In the genomic region with DNA sequence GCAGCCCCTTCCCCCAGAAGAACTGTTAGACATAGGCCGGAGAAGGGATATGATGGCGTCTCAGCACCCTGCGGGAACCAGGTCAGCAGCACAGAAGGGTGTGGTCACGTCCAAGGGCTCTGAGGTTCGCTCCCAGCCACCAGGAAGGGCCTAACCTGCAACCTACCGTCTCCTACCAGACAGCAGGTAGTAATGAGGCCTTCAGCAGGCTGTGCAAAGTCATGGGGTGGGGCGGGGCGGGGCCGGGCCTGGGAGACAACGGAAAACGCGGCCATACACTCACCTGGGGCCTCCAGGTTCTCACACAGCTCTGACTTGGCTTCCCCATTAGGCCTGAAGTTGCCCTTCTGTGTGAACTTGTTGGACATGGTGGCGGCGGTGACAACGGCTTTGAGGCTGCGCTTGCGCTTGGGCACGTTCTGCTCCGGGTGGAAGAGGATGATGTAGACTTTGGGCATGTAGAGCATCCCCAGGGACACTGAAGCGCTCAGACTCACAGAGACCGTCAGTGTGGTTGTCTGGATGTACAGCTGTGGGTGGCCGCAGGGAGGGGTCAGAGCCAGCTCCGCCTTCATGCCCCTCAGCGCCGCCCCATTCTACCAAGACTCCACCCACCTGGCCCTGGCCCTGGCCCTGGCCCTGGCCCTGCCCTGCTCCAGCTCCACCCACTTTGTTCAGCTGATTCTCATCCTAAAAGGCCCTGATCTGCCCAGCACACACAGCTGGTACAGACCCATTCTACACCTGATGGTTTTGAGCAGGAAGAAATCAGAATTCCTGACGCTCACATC, we compare ENCODE assay signal across 18 mouse cellular contexts.
DNase-seq lines count a peak whose midpoint lies in the region; ATAC-seq and TF ChIP-seq lines count a peak whose summit lies in the region.
"Had no signal": no experiment of that assay in that cellular context is flagged by ENCODE, and none has a peak within 500 bp of the region (broad histone marks: within the 10 kb centered on the region; RNA-seq: fewer than 3 reads in every experiment).

No protein-coding gene starts in this region.

- H3K4me1 ChIP-seq in midbrain, embryonic 12.5 days: peaks cover 37% of the 10 kb centered on the region
- no peaks in the 10 kb centered on the region for H3K4me1 ChIP-seq in midbrain, postnatal 0 days (ENCODE audit: insufficient read depth, low read length)
- H3K4me1 ChIP-seq in intestine, embryonic 16.5 days (ENCODE audit: control insufficient read depth, insufficient read depth, low read length): no peaks in the 10 kb centered on the region
- H3K4me1 ChIP-seq in liver, embryonic 11.5 days (replicated peaks; ENCODE audit: control insufficient read depth, insufficient read depth, low read length): no peaks in the 10 kb centered on the region
- H3K4me1 ChIP-seq: liver, embryonic 15.5 days had no signal

- peaks cover 11% of the 10 kb centered on the region; the same call in 1 of the 2 replicates for H3K27me3 ChIP-seq in midbrain, embryonic 12.5 days
- H3K27me3 ChIP-seq in midbrain, postnatal 0 days (ENCODE audit: insufficient read depth, low read length): no peaks in the 10 kb centered on the region
- 0 out of 2 replicates have a peak, but pooled peaks cover 3% of the 10 kb centered on the region for H3K27me3 ChIP-seq in intestine, embryonic 16.5 days (replicated peaks; ENCODE audit: control insufficient read depth, insufficient read depth, low read length)
- H3K27me3 ChIP-seq in liver, embryonic 11.5 days (replicated peaks; ENCODE audit: control insufficient read depth, insufficient read depth, low read length): no peaks in the 10 kb centered on the region; the same call in 1 of the 2 replicates

- H3K27ac ChIP-seq in midbrain, embryonic 12.5 days (replicated peaks): 0 out of 2 replicates have a peak overlapping the region, but pooled peaks have one; percentile 69
- no peak overlapping the region for H3K27ac ChIP-seq in midbrain, postnatal 0 days (ENCODE audit: low read depth, low read length)
- H3K27ac ChIP-seq in intestine, embryonic 16.5 days (ENCODE audit: low read length): peak overlapping the region; percentile 37; the same call in 1 of the 2 replicates
- no peak overlapping the region for H3K27ac ChIP-seq in liver, embryonic 11.5 days (ENCODE audit: low read depth, low read length)
- H3K27ac ChIP-seq: gastrocnemius, adult 2 months; liver, embryonic 15.5 days; macrophage; stomach, postnatal 0 days had no signal

- peak; percentile 31 for DNase-seq in cerebellum, adult 9-10 months
- DNase-seq in cerebellum, postnatal 10 days: no peak
- no peak for DNase-seq in midbrain, postnatal 0 days (ENCODE audit: low spot score)
- peak; percentile 73 for DNase-seq in ZHBTc4 (ENCODE audit: low read depth, low spot score)
- DNase-seq in liver, embryonic 11.5 days (ENCODE audit: low spot score): no peak
- DNase-seq in heart, postnatal 4 days: no peak
- DNase-seq: adrenal gland, postnatal 14 days; gastrocnemius, adult 2 months; heart, postnatal 14 days; kidney, adult 11 months had no signal

- no peak overlapping the region for H3K9ac ChIP-seq in midbrain, embryonic 12.5 days (replicated peaks)
- H3K9ac ChIP-seq in midbrain, postnatal 0 days (replicated peaks; ENCODE audit: low read length, poor library complexity, severe bottlenecking): no peak overlapping the region
- H3K9ac ChIP-seq in intestine, embryonic 16.5 days (ENCODE audit: low read depth, low read length): no peak overlapping the region
- no peak overlapping the region for H3K9ac ChIP-seq in liver, embryonic 11.5 days (ENCODE audit: low read depth, low read length)
- H3K9ac ChIP-seq: forebrain, embryonic 12.5 days; liver, embryonic 15.5 days had no signal

- no peak overlapping the region for H3K4me2 ChIP-seq in midbrain, embryonic 12.5 days (replicated peaks)
- no peak overlapping the region for H3K4me2 ChIP-seq in midbrain, postnatal 0 days (ENCODE audit: low read depth, low read length, poor library complexity, severe bottlenecking)
- H3K4me2 ChIP-seq in intestine, embryonic 16.5 days (ENCODE audit: low read depth, low read length): peak overlapping the region; percentile 4; the same call in 1 of the 2 replicates
- no peak overlapping the region for H3K4me2 ChIP-seq in liver, embryonic 11.5 days
- H3K4me2 ChIP-seq: forebrain, embryonic 12.5 days; heart, embryonic 11.5 days; liver, embryonic 15.5 days had no signal

- TF ChIP-seq CTCF in midbrain, postnatal 0 days (IDR thresholded peaks at IDR 0.05): no peak

- peaks cover 13% of the 10 kb centered on the region; the same call in 1 of the 2 replicates for H3K9me3 ChIP-seq in midbrain, embryonic 12.5 days
- H3K9me3 ChIP-seq in midbrain, postnatal 0 days (ENCODE audit: low read length): no peaks in the 10 kb centered on the region
- peaks cover 10% of the 10 kb centered on the region for H3K9me3 ChIP-seq in intestine, embryonic 16.5 days (ENCODE audit: control insufficient read depth, low read length)
- 0 out of 2 replicates have a peak, but pooled peaks cover 4% of the 10 kb centered on the region for H3K9me3 ChIP-seq in liver, embryonic 11.5 days (ENCODE audit: control insufficient read depth, low read length)
- H3K9me3 ChIP-seq: liver, embryonic 15.5 days had no signal

- H3K4me3 ChIP-seq in midbrain, embryonic 12.5 days: no peak overlapping the region
- no peak overlapping the region for H3K4me3 ChIP-seq in midbrain, postnatal 0 days (ENCODE audit: low read depth, low read length)
- no peak overlapping the region for H3K4me3 ChIP-seq in intestine, embryonic 16.5 days (ENCODE audit: low read length)
- no peak overlapping the region for H3K4me3 ChIP-seq in liver, embryonic 11.5 days (ENCODE audit: low read depth, low read length)
- H3K4me3 ChIP-seq: forebrain, embryonic 12.5 days; gastrocnemius, adult 2 months; liver, embryonic 15.5 days had no signal

- WGBS in midbrain, embryonic 12.5 days: 85% methylated on average over 26 of the region's 26 CpGs
- 89% methylated on average over 26 of the region's 26 CpGs for WGBS in midbrain, postnatal 0 days
- 78% methylated on average over 26 of the region's 26 CpGs for WGBS in intestine, embryonic 16.5 days
- WGBS in liver, embryonic 11.5 days: 80% methylated on average over 26 of the region's 26 CpGs

- 0 out of 2 replicates have a peak, but pooled peaks cover 12% of the 10 kb centered on the region for H3K36me3 ChIP-seq in midbrain, embryonic 12.5 days
- 0 out of 2 replicates have a peak, but pooled peaks cover 4% of the 10 kb centered on the region for H3K36me3 ChIP-seq in midbrain, postnatal 0 days (ENCODE audit: insufficient read depth, low read length)
- H3K36me3 ChIP-seq in intestine, embryonic 16.5 days (ENCODE audit: control insufficient read depth, insufficient read depth, low read length): no peaks in the 10 kb centered on the region
- no peaks in the 10 kb centered on the region for H3K36me3 ChIP-seq in liver, embryonic 11.5 days (ENCODE audit: control insufficient read depth, insufficient read depth, low read length)
- H3K36me3 ChIP-seq: forebrain, embryonic 12.5 days; liver, embryonic 15.5 days had no signal

- no peak for ATAC-seq in midbrain, embryonic 12.5 days (ENCODE audit: low FRiP score, low read depth)
- ATAC-seq in midbrain, postnatal 0 days (ENCODE audit: low FRiP score): no peak
- ATAC-seq in intestine, embryonic 16.5 days: peak; percentile 85
- no peak for ATAC-seq in liver, embryonic 11.5 days (replicated peaks; ENCODE audit: low FRiP score)
- ATAC-seq: Patski had no signal

Comparison
In these comparisons a context has a peak if more than half of its experiments do, and no peak if none do; other contexts are left out.
1. DNase-seq: peak in cerebellum, adult 9-10 months (single experiment) and ZHBTc4 (single experiment); none in cerebellum, postnatal 10 days (0 of 2), midbrain, postnatal 0 days (single experiment), liver, embryonic 11.5 days (single experiment) and heart, postnatal 4 days (single experiment).
2. H3K27ac ChIP-seq: peak in midbrain, embryonic 12.5 days (single experiment) and intestine, embryonic 16.5 days (single experiment); none in midbrain, postnatal 0 days (single experiment) and liver, embryonic 11.5 days (single experiment).